Mouse (Mus musculus): ENCODE results near the gene Agap1.

The Agap1 gene

DNA sequence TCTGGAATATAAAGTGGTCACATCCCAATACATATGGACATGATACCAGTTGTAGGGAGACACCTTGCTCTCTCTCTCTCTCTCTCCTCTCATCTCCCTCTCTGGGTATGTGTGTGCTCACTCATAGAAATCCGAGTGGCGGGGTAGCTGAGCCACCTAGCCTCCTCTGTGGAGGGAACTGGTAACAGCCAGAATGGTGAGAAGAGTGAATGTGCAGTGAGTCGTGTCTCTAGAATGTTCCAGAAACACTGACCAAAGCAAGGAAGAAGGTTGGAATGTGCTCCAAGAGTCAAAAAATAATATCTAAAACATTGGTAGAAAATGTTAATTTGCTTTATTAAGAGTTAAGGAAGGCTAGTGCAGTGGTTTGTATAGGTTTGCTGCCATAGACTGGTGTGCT is 99.2 kb downstream of the Agap1 start:
- ChIA-PET POLR2A (interaction anchor here in 1 of 4 experiments (2.3 kb wide), 1 partner anchor 12 kb away, joined by 7 read pairs; no protein-coding TSS in a partner anchor), CTCF (no interaction called here)

DNA sequence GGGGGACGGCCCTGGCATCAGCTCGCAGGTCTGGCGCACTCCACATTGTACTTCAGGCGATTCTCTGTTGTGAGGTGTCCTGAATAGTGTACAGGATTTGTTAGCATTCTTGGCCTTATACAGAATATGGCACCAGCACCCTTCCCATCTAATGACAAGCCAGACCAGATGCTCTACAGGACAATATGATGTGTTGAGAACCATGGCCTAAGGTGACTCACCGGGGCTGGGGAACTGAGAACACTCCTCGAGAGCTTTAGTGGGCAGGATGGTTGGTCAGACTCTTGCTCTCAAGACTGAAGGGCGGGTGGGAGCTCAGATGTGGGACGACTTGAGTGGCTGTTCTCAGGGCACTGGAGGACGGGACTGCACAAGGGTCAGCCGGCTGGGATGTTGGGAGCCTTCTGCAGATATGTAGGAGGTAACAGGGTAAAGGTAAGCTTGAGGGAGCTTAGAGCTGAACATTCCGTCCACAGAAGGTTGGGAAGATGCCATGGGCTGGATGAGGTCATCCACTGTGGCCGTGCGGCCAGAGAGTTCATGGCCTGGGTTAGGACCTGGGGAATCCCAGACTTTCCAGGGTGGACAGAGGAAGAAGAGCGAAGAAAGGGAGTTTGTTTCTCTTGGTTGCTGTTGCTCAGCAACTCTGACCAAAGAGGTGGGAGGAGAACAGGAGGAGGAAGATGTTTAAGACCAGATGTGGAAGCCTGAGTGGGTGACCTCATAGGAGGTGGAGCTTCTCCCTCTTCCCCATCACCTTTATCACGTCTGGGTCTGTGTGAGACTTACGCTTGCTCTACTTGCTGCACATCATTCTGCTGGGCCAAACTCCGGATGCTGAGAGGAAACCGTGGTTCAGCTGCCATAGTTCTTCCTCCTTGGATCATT is 100.6 kb downstream of the Agap1 start:
- CTCF ChIA-PET = interaction anchor here in 2 of 4 experiments (0.6 to 0.7 kb wide), 2 partner anchors 16 to 163 kb away, joined by 3 to 6 read pairs; no protein-coding TSS in a partner anchor
- POLR2A ChIA-PET = interaction anchor here in 3 of 4 experiments (0.7 to 2.3 kb wide), 3 partner anchors 10 to 60 kb away, joined by 3 to 7 read pairs (median 5); no protein-coding TSS in a partner anchor

DNA sequence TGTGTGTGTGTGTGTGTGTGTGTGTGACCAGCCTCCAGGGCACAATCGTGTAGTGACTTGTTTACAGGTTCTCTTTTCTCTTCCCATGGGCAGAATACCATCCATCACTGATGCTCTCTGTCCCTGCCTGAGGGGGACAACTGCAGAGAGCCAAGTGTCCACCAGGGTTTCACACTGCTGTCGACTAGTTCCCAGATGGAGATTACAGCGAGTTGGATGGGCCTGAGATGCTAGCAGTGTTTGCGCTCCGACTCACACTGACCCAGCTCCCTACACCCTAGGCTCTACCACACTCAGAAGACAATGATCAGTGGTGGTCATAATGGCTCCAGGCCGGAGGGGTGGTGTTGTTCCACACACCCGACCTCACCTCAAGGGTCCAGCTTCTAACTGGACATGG is 101.4 kb downstream of the Agap1 start:
- ChIA-PET CTCF (interaction anchor here in 1 of 4 experiments (0.7 kb wide), 1 partner anchor 164 kb away, joined by 6 read pairs; no protein-coding TSS in a partner anchor), POLR2A (interaction anchor here in 2 of 4 experiments (0.7 to 2.3 kb wide), 2 partner anchors 10 to 59 kb away, joined by 5 to 7 read pairs; no protein-coding TSS in a partner anchor)

DNA sequence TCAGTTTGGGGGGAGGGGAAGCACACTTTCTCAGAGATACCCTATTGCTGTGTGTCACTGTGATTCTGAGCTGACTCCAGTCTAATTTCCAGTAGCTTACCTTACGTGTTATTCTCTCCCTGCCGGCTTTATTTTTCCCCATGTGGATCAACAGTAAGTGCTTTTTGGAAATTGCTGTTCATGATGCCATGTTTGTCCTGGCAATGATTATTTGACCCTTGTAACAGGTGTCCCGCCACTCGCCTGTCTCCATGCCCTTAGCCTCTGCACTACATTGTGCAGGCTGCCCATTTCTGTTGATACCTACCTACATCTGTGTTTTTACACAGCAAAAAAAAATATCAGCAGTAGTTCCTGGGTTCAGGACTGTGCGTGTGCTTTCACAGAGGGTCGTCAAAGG is 102.8 kb downstream of the Agap1 start:
- ChIA-PET POLR2A (no interaction called here), CTCF (no interaction called here)

DNA sequence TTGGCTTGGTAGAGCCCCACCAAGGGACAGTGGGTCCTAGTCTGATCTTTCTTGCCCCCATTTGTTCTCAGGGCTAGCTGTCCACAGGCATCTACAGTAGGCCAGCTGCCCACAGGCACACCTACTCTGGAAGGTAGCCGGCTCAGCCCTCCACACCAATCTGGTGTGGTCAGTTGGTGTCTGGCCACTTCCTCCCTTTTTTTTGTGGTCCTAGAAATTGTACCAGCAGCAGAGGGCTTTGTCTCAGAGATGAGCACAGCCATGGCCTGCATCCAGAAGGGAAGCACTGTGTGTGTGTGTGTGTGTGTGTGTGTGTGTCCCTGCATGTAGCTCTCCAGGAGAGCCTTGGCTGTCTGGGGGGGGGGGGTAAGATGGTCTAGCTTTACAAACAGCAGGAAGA is 103.5 kb downstream of the Agap1 start:
- POLR2A ChIA-PET = interaction anchor here in 3 of 4 experiments (0.5 to 1.0 kb wide), 5 partner anchors 26 to 368 kb away, joined by 3 to 7 read pairs (median 3); no protein-coding TSS in a partner anchor

DNA sequence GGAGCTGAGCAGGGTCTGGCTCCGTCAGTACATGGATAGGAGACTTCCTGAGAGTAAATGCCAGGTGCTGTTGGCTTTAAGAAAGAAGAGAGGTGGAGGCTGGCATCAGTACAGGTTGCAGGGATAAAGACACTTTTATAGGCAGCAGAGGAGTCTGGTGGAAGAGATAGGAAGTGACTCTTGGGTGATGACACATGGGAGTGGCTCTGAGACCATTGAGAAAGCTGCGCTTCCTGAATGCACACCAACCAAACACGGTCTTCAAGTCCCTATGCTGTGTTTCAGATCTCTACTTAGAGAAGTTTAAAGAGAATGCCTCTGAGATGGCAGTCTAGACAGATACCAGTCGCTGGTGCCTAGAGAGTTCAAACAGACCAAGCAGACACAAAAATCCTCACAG is 108.8 kb downstream of the Agap1 start:
- CTCF ChIA-PET = no interaction called here
- POLR2A ChIA-PET = no interaction called here

More for the DNA sequence above, 103.5 kb downstream of the Agap1 start:
- CTCF ChIA-PET = interaction anchor here in 3 of 4 experiments (0.5 to 0.6 kb wide), 3 partner anchors 12 to 378 kb away, joined by 3 to 4 read pairs (median 3); no protein-coding TSS in a partner anchor

DNA sequence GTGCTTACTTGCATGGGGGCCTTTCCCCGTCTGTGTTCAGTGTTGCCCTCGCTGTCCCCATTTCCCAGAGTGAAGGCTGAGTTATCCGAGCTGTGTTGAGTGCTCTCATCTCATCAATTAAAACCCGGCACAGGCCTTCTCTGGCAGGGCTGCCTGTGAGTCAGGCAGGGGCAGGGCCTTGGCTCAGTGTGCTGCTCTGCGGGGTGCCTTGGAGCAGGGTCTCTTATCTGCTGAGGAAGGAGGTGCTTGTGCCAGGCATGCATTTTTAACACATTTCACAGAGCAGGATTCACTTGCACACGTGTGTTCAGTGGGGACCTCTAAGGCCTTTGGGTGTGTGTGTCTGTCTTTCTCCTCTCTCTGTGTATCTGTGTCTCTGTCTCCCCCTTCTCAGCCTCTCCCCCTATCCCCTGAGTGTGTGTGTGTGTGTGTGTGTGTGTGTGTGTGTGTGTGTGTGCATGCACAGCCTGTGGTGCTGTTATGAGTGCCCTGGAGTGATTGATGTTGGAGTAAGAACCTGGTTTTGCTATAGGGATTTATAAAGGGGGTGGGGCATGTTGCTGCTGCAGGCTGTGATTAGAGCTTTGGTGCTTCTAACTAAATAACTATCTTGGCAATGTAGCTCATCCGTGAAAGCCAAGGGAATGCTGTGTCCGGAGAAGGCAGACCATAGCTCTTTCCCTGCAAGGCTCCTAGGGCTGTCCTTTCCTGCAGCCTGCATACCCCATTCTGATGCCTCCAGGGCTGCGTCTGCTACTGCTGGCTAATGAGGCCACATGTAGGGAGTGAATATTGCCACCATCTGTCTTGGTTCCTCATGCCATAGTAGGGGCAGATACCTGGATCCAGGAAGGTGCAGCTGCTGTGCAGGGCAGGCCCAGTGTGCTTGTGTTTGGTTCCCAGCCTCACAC is 112.2 kb downstream of the Agap1 start:
- ChIA-PET CTCF (interaction anchor here in 3 of 4 experiments (0.5 to 1.5 kb wide), 3 partner anchors 34 to 137 kb away, joined by 4 to 6 read pairs (median 5); no protein-coding TSS in a partner anchor), POLR2A (interaction anchor here in 2 of 4 experiments (0.8 to 1.7 kb wide), 2 partner anchors 12 to 17 kb away, joined by 3 to 7 read pairs; no protein-coding TSS in a partner anchor)

DNA sequence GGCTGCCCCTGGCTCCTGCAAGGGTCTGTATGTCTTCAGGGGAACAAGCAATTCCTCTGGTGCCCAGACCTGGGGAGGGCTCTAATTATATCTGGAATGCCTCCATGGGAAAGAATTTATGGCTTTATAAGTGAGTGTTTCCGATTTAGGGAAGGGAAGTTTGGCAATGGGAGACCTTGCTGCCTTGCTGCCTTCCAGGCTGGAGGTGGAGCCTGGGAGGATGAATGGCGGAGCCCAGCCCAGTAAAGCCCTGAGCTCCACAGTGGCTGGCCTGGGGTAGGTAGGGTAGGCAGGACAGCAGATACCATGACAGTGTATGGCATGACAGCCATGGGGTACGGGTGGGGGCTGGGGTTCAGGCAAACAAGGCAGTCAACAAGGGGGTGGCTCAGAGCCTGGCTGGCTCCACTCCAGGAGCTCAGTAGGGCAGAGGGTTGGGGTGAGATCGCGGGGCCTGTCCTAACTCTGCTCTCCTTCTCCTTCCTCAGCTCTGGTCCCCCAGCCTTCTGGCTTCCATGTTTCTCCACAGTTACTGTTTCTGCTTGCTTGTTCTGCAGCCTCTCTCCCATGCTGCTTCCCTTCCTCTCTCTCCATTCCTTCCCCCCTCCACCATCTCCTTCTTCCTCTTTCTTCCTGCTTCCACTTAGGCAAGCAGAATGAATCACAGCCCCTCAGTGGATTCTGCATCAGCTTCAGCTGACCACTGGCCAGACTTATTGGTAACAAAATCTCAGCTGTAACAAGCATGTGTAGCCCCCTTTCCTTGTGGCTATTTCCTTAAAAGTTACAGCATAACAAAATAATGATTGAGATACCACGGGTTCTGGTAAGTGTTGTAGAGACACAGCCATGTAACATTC is 114.2 kb downstream of the Agap1 start:
- ChIA-PET CTCF (interaction anchor here in 1 of 4 experiments (0.6 to 0.7 kb wide), 2 partner anchors 165 to 353 kb away, joined by 6 to 9 read pairs; no protein-coding TSS in a partner anchor), POLR2A (interaction anchor here in 2 of 4 experiments (0.5 to 0.7 kb wide), 2 partner anchors 36 to 504 kb away, joined by 3 to 4 read pairs; no protein-coding TSS in a partner anchor)

DNA sequence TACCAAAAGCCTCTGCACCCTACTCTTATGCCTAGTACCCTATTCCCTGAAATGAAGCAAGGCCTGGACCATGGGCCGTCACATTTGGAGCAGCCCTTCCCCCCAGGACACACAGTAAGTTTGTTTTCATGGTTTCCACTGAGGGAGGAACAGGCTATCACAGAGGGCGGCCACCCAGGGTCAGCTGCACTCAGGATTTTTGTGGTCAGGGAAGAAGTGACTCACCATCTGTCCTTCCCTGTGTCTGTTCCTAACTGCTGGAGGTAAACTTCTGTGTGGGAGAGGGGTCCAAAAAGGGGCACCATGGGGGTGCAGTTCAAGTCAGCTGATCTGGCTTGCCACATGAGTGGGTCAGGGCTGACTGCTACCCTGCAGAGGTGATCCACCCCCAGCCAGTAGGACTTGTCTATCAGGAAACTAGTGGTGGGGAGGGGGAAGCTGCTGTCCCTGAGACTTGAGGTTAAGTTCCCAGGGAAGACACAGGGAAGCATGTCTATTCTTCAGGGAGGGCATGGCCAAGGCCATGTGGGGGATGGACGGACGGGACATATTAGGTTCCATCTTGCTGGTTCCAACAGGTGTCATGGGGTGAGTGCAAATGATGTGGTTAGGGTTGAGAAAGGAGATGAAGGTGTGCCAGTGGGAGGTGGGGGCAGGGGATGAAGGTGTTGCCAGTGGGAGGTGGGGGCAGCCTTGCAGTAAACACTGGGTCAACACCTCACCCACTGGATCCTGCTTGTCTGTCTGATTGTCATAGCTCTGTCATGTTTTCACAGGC is 116.1 kb downstream of the Agap1 start:
- CTCF ChIA-PET = interaction anchor here in 1 of 4 experiments (0.5 to 0.6 kb wide), 2 partner anchors 16 to 288 kb away, joined by 3 read pairs; no protein-coding TSS in a partner anchor
- POLR2A ChIA-PET = interaction anchor here in 2 of 4 experiments (0.5 to 0.6 kb wide), 2 partner anchors 30 to 38 kb away, joined by 3 read pairs; no protein-coding TSS in a partner anchor

DNA sequence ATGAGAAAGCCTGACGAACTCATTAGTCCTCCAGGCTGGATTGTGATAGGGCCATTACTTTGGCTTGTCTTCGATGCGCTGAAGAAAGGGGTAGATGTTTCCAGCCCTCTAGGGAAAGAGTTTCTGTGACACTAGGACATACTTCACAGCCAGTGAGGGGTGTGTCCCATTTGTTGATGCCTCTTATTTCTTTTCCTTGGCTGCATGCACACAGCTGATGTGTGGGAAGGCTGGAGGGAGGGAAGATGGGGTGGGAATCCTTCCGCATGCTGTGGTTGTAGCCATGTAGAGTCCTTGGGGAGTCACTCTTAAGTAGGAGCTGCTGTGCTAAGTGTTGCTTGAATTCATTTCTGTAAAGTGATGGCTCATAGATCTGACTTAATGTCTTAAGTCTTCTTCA is 118.9 kb downstream of the Agap1 start:
- CTCF ChIA-PET = no interaction called here
- POLR2A ChIA-PET = interaction anchor here in 1 of 4 experiments (1.1 kb wide), 1 partner anchor 117 kb away, joined by 3 read pairs; no protein-coding TSS in a partner anchor

DNA sequence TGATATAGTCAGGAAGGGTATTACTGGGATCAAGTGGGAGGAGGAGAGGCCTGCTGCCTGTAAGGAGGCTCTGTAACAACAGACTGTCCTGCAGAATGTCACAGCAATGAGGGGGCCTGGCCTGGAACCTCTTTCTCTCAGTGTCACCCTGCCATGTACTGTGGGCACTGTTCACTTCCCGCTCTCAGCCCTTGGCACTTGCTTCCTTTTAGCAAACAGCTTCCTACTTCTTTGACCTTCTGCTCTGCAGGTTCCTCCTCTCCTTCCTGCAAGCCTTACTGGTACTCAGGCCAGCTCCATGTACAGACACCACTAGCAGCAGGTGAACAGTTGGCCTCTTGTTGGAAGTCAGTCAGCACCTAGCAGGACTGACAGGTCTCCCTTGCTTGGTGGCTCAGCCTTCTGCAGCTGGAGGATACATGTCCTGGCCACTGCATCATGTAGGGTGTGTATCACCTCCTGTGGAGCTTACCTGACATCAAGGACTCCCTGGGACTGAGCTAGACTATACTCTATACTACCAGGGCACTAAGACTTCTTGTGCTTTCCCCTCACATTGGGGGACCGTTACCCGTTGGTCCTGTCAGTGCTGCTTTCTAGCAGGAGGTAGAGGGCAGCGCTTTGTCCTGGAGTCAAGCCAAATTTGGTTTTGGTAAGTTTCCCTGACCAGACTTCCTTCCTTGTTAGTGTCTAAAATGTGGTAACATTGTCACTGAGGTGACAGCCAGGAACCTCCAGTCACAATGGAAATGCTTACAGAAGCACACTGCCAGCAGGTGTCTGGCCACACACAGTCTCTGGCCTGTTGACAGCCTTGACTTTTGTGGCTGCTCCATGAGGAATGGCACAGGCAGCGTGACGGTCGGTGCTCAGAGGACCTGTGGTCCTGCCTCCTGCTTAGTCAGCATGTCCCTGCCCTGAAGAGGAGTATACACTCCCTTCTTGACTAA is 120.6 kb downstream of the Agap1 start:
- ChIA-PET POLR2A (no interaction called here), CTCF (interaction anchor here in 1 of 4 experiments (0.9 kb wide), 1 partner anchor 31 kb away, joined by 5 read pairs; no protein-coding TSS in a partner anchor)

DNA sequence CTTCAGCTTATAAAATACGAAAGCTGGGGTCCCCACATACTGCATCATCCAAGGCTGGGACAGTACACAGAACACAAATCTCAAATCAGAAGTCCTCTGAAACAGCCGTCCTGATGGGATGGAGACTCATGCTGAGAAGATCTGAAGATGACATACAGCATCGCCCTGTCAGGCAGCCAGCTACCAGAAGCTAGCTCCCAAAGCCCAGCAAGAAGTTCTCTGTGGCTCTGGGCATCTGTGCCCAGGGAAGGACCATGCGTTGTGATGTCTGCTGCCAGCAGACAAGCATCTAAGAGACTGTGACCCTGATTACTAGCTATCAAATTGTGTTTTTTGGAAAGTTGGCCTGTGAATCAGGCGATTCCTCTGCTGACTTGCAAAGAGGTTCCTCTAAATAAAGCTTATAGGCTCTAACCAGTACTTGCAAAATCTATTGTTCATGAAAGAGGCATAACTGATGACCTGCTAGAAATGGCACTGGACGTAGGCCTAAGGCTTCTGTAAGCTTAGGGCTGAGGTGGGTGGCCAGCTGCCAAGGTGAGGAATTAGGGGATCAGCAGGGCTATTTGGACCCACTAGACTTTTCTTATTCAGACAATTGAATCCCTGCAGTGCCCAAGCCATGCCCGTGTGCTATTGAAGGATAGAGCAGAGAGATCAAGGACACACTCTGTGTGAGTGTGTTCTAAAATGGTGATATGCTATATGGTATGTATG is 121.7 kb downstream of the Agap1 start:
- ChIA-PET POLR2A (no interaction called here), CTCF (interaction anchor here in 2 of 4 experiments (0.9 to 1.3 kb wide), 2 partner anchors 30 to 58 kb away, joined by 3 to 5 read pairs; no protein-coding TSS in a partner anchor)

DNA sequence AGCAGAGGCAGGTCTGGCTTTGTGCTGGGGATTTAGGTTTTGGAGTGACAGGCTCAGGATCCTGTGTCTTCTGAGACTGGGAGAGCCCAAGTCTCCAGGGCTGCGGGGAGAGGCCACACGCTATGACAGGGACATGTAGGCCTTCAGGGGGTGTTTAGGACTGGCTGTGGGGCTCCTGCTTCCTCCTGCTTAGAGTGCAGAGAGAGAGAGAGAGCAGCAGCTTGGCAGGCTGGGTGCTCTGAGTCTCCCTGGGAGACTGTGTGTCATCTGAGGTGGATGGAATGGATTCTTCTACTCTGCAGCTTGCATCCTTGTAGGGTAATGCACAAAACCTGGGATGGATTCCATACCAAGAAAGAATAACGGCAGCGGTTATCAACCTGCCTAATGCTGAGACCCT is 122.4 kb downstream of the Agap1 start:
- ChIA-PET POLR2A (interaction anchor here in 1 of 4 experiments (0.6 kb wide), 1 partner anchor 408 kb away, joined by 3 read pairs; no protein-coding TSS in a partner anchor), CTCF (interaction anchor here in 2 of 4 experiments (0.5 to 1.3 kb wide), 4 partner anchors 57 to 922 kb away, joined by 3 to 8 read pairs (median 3); no protein-coding TSS in a partner anchor)

DNA sequence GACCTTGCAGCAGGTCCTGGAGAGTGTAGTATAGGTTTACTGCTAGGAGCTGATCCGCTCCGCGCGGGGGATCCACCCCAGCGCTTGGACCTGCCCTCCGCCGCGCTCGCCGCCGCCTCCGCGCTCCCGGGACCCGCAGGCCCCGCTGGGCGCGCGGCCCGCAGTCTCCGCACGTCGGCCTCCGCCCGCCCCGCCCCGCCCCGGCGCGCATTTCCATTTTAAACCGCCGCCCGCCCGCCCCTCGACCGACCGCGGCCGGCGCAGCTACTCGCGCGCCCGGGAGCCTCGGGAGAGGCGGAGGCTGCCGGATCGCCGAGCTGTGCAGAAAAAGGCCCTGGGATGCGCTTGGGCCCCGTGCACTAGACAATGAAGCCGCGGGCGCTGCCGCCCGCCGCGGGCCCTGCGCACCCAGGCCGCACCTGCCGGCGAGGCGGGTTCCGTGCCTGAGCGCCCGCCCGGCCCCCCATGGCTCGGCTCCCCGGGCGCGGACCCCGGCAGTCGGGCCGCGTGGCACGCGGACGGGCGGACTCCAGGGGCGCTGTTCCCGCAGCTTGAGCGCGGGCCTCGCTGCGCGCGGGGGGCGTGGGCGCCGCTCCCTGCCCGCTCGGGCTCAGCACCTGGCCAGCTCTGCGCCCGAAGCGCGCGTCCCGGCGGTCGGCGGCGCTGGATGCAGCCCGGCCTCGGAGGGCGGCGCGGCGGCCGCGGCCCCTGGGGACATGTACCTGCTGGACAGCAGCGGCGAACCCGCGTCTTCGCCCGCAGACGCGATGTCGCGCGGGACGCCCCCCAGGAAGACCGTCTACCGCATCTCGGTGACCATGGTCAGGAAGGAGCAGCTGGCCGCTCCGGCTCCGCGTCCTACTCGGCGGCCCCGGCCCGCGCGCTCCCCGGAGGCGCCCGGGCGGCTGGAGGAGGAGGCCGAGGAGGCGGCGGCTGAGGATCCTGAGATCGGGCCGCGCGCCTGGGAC is 125.7 kb downstream of the Agap1 start:
- POLR2A ChIA-PET = interaction anchor here in 1 of 4 experiments (0.6 to 0.9 kb wide), 2 partner anchors 8 to 359 kb away, joined by 3 read pairs; no protein-coding TSS in a partner anchor
- CTCF ChIA-PET = interaction anchor here in 2 of 4 experiments (0.6 to 1.9 kb wide), 3 partner anchors 54 to 434 kb away, joined by 4 to 5 read pairs (median 5); no protein-coding TSS in a partner anchor

Measured in embryonic stem cell, embryonic (primary cell).